Mouse (Mus musculus) E14TG2a.4 (cell line): ENCODE measurements around the gene Hoxd8.
A peak's percentile ranks its signal among the peaks of the same experiment; 100 is the strongest.

ENCODE experiments used
- CTCF ChIP-seq: conservative IDR thresholded peaks from 2 replicates; pipeline ENCODE4 v1.5.1; 2014; ENCODE audit warnings: low read length
- NANOG ChIP-seq: IDR thresholded peaks from 2 replicates; pipeline ENCODE4 v1.6.1; 2014; ENCODE audit warnings: borderline replicate concordance, low read length, mixed read lengths

DNA sequence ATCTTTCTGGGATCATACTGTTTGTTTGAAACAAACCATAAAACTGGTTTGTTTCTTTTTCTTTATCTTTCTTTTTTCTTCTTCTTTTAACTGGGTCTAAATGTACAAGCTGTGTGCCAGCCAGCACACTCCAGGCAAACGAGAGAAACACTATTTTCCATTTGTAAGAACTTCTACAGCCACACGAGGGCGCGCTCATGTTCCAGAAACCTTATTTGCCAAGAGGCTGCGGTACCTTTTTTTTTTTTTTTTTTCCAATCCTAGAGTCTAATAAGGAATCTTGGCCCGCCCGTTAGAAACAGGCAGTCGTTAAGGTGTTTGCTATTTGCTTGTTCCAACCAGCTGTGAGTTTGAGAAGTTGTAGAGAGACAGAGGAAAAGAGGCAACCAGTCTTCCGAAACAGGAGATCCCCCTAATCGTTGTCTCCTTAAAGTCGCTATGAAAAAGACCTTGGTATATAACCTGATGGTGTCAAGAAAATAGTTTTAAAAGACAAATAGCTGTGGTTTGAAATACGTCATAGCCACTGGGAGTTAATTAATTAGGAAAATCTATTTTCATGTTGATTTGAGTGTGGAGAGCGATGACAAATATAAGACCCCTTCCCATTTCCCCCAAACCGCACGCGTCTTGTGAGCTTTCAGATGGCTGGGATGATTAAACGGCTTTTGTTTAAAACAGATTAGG lies 18.0 kb upstream of the Hoxd8 start:
- TF ChIP-seq CTCF (peak; percentile 50), NANOG (no peak)
